Mouse (Mus musculus) CH12.LX (cell line): ENCODE measurements around the gene Urad.

Experiments used
- CTCF ChIP-seq, 2 experiments: IDR thresholded peaks in 1 of 2; conservative IDR thresholded peaks in 1 of 2; 2 replicates each; pipeline ENCODE4 v1.5.1; 2011 to 2012; ENCODE audit warnings: low read depth in 2 of 2, low read length in 2 of 2, improper control_type of control experiment in 1 of 2, inconsistent platforms in 1 of 2, mild to moderate bottlenecking in 1 of 2, moderate library complexity in 1 of 2
- E2F4 ChIP-seq: IDR thresholded peaks from 2 replicates; pipeline ENCODE4 v1.6.1; 2011; ENCODE audit warnings: low read depth, low read length, improper control_type of control experiment; ENCODE audit not compliant: insufficient replicate concordance
- EP300 ChIP-seq: IDR thresholded peaks from 2 replicates; pipeline ENCODE4 v1.6.1; 2011; ENCODE audit warnings: low read length, improper control_type of control experiment
- HCFC1 ChIP-seq: IDR thresholded peaks from 2 replicates; pipeline ENCODE4 v1.6.1; 2012; ENCODE audit warnings: low read depth, mild to moderate bottlenecking, inconsistent platforms, low read length, improper control_type of control experiment
- MAFK ChIP-seq: IDR thresholded peaks from 2 replicates; pipeline ENCODE4 v1.6.1; 2011; ENCODE audit warnings: low read length, improper control_type of control experiment; ENCODE audit not compliant: insufficient replicate concordance
- MEF2A ChIP-seq: IDR thresholded peaks from 2 replicates; pipeline ENCODE4 v1.6.1; 2014; ENCODE audit warnings: low read depth, mild to moderate bottlenecking, inconsistent platforms, low read length, improper control_type of control experiment, borderline replicate concordance
- MYC ChIP-seq: IDR thresholded peaks from 2 replicates; pipeline ENCODE4 v1.6.1; 2011; ENCODE audit warnings: low read depth, mild to moderate bottlenecking, improper control_type of control experiment, low read length
- POLR2A ChIP-seq: IDR thresholded peaks from 2 replicates; pipeline ENCODE4 v1.6.1; 2011; ENCODE audit warnings: low read depth, mild to moderate bottlenecking, improper control_type of control experiment, low read length
- POLR2AphosphoS2 ChIP-seq: IDR thresholded peaks from 2 replicates; pipeline ENCODE4 v1.6.1; 2011; ENCODE audit warnings: low read depth, low read length, improper control_type of control experiment
- RCOR1 ChIP-seq: conservative IDR thresholded peaks from 2 replicates; pipeline ENCODE4 v1.6.1; 2012; ENCODE audit warnings: low read depth, mild to moderate bottlenecking, inconsistent platforms, low read length, improper control_type of control experiment
- USF1 ChIP-seq: IDR thresholded peaks from 2 replicates; pipeline ENCODE4 v1.6.1; 2014; ENCODE audit warnings: low read depth, mild to moderate bottlenecking, inconsistent platforms, low read length, improper control_type of control experiment
- ZMIZ1 ChIP-seq: IDR thresholded peaks from 2 replicates; pipeline ENCODE4 v1.6.1; 2012; ENCODE audit warnings: low read depth, mild to moderate bottlenecking, inconsistent platforms, low read length, improper control_type of control experiment

DNA sequence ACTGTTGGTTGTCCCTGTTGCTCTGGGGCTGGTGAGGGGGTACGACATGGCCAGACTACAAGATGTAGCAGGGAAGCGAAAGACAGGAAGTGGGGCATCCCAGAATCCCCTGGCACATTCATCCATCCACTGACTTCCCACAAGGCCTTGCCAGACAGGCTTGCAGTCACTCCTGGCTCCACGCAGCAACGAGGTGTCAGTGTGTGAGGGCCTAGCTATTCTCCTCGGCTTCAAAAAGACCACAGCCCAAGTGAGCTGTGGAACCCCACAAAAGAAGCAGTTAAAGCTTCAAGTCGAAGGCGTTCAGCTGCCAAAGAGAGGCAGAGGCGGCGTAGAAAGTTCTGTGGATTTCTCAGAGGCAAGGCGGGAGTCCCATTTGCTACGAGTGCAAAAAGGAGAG is 36.2 kb upstream of the Urad start:
- TF ChIP-seq ZMIZ1, result no peak
- no peak for TF ChIP-seq POLR2A
- no peak for TF ChIP-seq E2F4
- no peak for TF ChIP-seq MYC
- no peak for TF ChIP-seq CTCF (conservative IDR thresholded peaks at IDR 0.05 in 1 of 2, IDR thresholded peaks at IDR 0.05 in 1 of 2; ENCODE audit: low read depth in 2 of 2, low read length in 2 of 2)
- no peak for TF ChIP-seq MAFK
- TF ChIP-seq USF1, result no peak
- TF ChIP-seq EP300, result no peak
- no peak for TF ChIP-seq POLR2AphosphoS2
- no peak for TF ChIP-seq MEF2A
- TF ChIP-seq RCOR1, result no peak
- TF ChIP-seq HCFC1, result no peak
